Comparison of ENCODE assay signal across 8 mouse cellular contexts in the genomic region with DNA sequence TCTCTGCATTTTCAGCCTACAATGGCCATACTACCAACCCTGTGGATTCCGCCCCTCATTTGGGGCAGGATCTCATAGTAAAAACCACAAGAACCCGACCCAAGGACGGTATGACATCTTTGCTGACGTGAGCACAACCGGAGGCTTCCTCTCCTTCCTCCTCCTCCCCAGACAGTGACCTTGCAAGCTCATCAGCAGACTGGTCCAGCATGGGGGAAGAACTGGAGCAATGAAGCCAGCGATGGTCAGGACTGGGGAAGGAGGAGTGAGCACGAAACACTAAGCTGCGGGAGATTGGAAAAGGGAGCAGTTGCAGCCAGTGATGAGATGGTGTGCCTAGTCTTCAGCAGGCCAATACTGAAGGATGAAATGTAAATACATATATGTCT. TPM values are rescaled to one million over a fixed set of nuclear protein-coding genes. Genes with fewer than 3 reads are reported as not detected.
DNase-seq lines count a peak whose midpoint lies in the region; ATAC-seq and TF ChIP-seq lines count a peak whose summit lies in the region.

No protein-coding gene starts in this region.

- no peak for TF ChIP-seq POLR2A in kidney, adult 2 months (IDR thresholded peaks at IDR 0.05; ENCODE audit: low read depth, low read length)

- no peak overlapping the region; the same call in 1 of the 2 replicates for H3K9ac ChIP-seq in heart, postnatal 0 days (replicated peaks; ENCODE audit: low read depth, low read length)

- H3K27me3 ChIP-seq in kidney, adult 2 months (replicated peaks; ENCODE audit: control insufficient read depth, insufficient read depth, low read length) = no peaks in the 10 kb centered on the region
- H3K27me3 ChIP-seq in heart, postnatal 0 days (ENCODE audit: control insufficient read depth, insufficient read depth, low read length) = no peaks in the 10 kb centered on the region; the same call in 1 of the 2 replicates
- H3K27me3 ChIP-seq in midbrain, embryonic 10.5 days (ENCODE audit: low read depth, poor library complexity, severe bottlenecking) = no peaks in the 10 kb centered on the region

- H3K36me3 ChIP-seq in kidney, adult 2 months (ENCODE audit: control insufficient read depth, insufficient read depth, low read length) = no peaks in the 10 kb centered on the region; the same call in 1 of the 2 replicates
- H3K36me3 ChIP-seq in heart, postnatal 0 days (replicated peaks; ENCODE audit: control insufficient read depth, insufficient read depth, low read length) = 0 out of 2 replicates have a peak, but pooled peaks cover 5% of the 10 kb centered on the region
- H3K36me3 ChIP-seq in midbrain, embryonic 10.5 days = peaks cover 17% of the 10 kb centered on the region

- TF ChIP-seq EP300 in heart, postnatal 0 days (IDR thresholded peaks at IDR 0.05; ENCODE audit: low read depth) = no peak

- 14% methylated on average over 8 of the region's 8 CpGs for WGBS in kidney, adult 2 months
- 13% methylated on average over 8 of the region's 8 CpGs for WGBS in heart, postnatal 0 days
- 13% methylated on average over 8 of the region's 8 CpGs for WGBS in midbrain, embryonic 10.5 days

- H3K4me1 ChIP-seq in kidney, adult 2 months (ENCODE audit: control insufficient read depth, insufficient read depth, low read length) = peaks cover 4% of the 10 kb centered on the region; the same call in 1 of the 2 replicates
- no peaks in the 10 kb centered on the region for H3K4me1 ChIP-seq in heart, postnatal 0 days (ENCODE audit: control insufficient read depth, insufficient read depth)
- H3K4me1 ChIP-seq in midbrain, embryonic 10.5 days = peaks cover 25% of the 10 kb centered on the region

- no peak for DNase-seq in kidney, adult 2 months
- DNase-seq in kidney, postnatal 14 days = no peak
- DNase-seq in CD4-positive, CD25-positive, alpha-beta regulatory T cell, adult 2 months (ENCODE audit: low read depth, low spot score) = peak; percentile 74
- DNase-seq in cerebellum, adult 11-12 months = peak; percentile 79
- no peak for DNase-seq in heart, postnatal 0 days (ENCODE audit: low spot score)
- DNase-seq in midbrain, embryonic 10.5 days (ENCODE audit: low spot score) = peak; percentile 24
- DNase-seq in ovary, postnatal 10 days (ENCODE audit: low spot score) = no peak
- no peak for DNase-seq in gastrocnemius, postnatal 14 days

- H3K27ac ChIP-seq in kidney, adult 2 months (ENCODE audit: insufficient read depth, low read depth, low read length) = no peak overlapping the region
- no peak overlapping the region for H3K27ac ChIP-seq in heart, postnatal 0 days (ENCODE audit: low read depth)
- H3K27ac ChIP-seq in midbrain, embryonic 10.5 days (replicated peaks) = peak overlapping the region; percentile 84; the same call in 1 of the 2 replicates

- peak overlapping the region; percentile 52 for H3K4me3 ChIP-seq in kidney, adult 2 months (ENCODE audit: insufficient read depth, low read depth, low read length)
- H3K4me3 ChIP-seq in heart, postnatal 0 days (ENCODE audit: low read depth, low read length) = peak overlapping the region; percentile 72
- peak overlapping the region; percentile 78 for H3K4me3 ChIP-seq in midbrain, embryonic 10.5 days

- peak overlapping the region; percentile 96 for H3K4me2 ChIP-seq in heart, postnatal 0 days (ENCODE audit: low read depth, low read length)

- no peak for ATAC-seq in heart, postnatal 0 days (ENCODE audit: insufficient read depth, low read depth)

- H3K9me3 ChIP-seq in heart, postnatal 0 days (replicated peaks; ENCODE audit: control insufficient read depth, low read length) = no peaks in the 10 kb centered on the region
- H3K9me3 ChIP-seq in midbrain, embryonic 10.5 days (replicated peaks) = no peaks in the 10 kb centered on the region

- intact Hi-C loops in gastrocnemius, postnatal 14 days (cut with DNase I; ENCODE audit: low total_unique reads) = no loop called here

- no peak for TF ChIP-seq CTCF in kidney, adult 2 months (conservative IDR thresholded peaks at IDR 0.05; ENCODE audit: insufficient read depth, insufficient read length, low read depth, low read length)
- no peak for TF ChIP-seq CTCF in heart, postnatal 0 days (IDR thresholded peaks at IDR 0.05; ENCODE audit: low read depth)

RNA-seq across cellular contexts. Expression of a gene that starts 1.6 kb away (rescaled TPM):
- 12.7 and 14.7 TPM in 2 replicates for polyA plus RNA-seq in kidney, adult 2 months (2012; rRNA removed)
- 2.1 and 4.3 TPM in 2 replicates for total RNA-seq in heart, postnatal 0 days (2014; rRNA removed; ENCODE audit: low replicate concordance)
- polyA plus RNA-seq in heart, postnatal 0 days (2015; fragmentation: Nextera tagmentation; extraction: Ambion mirVana) = 2.4 TPM in 2 replicates
- polyA plus RNA-seq in midbrain, embryonic 10.5 days (2016; fragmentation: Nextera tagmentation; extraction: Ambion mirVana) = 16.9 and 21.2 TPM in 2 replicates
- 1 to 10 TPM; 5.0 to 5.9 TPM for total RNA-seq in gastrocnemius, postnatal 14 days (2021)

RNA-seq across cellular contexts. Expression of a gene that starts 20.6 kb away (rescaled TPM):
- 92.2 and 106 TPM in 2 replicates for polyA plus RNA-seq in kidney, adult 2 months (2012; rRNA removed)
- 3.6 and 9.8 TPM in 2 replicates for total RNA-seq in heart, postnatal 0 days (2014; rRNA removed; ENCODE audit: low replicate concordance)
- polyA plus RNA-seq in heart, postnatal 0 days (2015; fragmentation: Nextera tagmentation; extraction: Ambion mirVana) = 2.0 and 2.6 TPM in 2 replicates
- polyA plus RNA-seq in midbrain, embryonic 10.5 days (2016; fragmentation: Nextera tagmentation; extraction: Ambion mirVana) = 2.3 and 3.1 TPM in 2 replicates
- 1 to 10 TPM; 5.1 to 9.1 TPM for total RNA-seq in gastrocnemius, postnatal 14 days (2021)

RNA-seq across cellular contexts. Expression of a gene that starts 20.7 kb away (rescaled TPM):
- polyA plus RNA-seq in kidney, adult 2 months (2012; rRNA removed) = 27.0 and 31.7 TPM in 2 replicates
- 20.3 and 22.0 TPM in 2 replicates for total RNA-seq in heart, postnatal 0 days (2014; rRNA removed; ENCODE audit: low replicate concordance)
- 11.2 and 11.8 TPM in 2 replicates for polyA plus RNA-seq in heart, postnatal 0 days (2015; fragmentation: Nextera tagmentation; extraction: Ambion mirVana)
- 28.3 and 35.3 TPM in 2 replicates for polyA plus RNA-seq in midbrain, embryonic 10.5 days (2016; fragmentation: Nextera tagmentation; extraction: Ambion mirVana)
- total RNA-seq in gastrocnemius, postnatal 14 days (2021) = 10 to 100 TPM; 11.6 to 12.5 TPM

RNA-seq across cellular contexts. Expression of a gene that starts 54.8 kb away (rescaled TPM):
- 11.5 and 11.7 TPM in 2 replicates for polyA plus RNA-seq in kidney, adult 2 months (2012; rRNA removed)
- total RNA-seq in heart, postnatal 0 days (2014; rRNA removed; ENCODE audit: low replicate concordance) = 2.2 and 6.0 TPM in 2 replicates
- 4.7 and 6.0 TPM in 2 replicates for polyA plus RNA-seq in heart, postnatal 0 days (2015; fragmentation: Nextera tagmentation; extraction: Ambion mirVana)
- 7.9 and 9.4 TPM in 2 replicates for polyA plus RNA-seq in midbrain, embryonic 10.5 days (2016; fragmentation: Nextera tagmentation; extraction: Ambion mirVana)
- total RNA-seq in gastrocnemius, postnatal 14 days (2021) = 1 to 10 TPM; 3.1 to 4.1 TPM

Comparison
In these comparisons a context has a peak if more than half of its experiments do, and no peak if none do; other contexts are left out.
1. DNase-seq: peak in CD4-positive, CD25-positive, alpha-beta regulatory T cell, adult 2 months (single experiment), cerebellum, adult 11-12 months (single experiment) and midbrain, embryonic 10.5 days (single experiment); none in kidney, adult 2 months (single experiment), kidney, postnatal 14 days (single experiment), heart, postnatal 0 days (single experiment), ovary, postnatal 10 days (single experiment) and gastrocnemius, postnatal 14 days (single experiment).
2. RNA of a gene that starts 20.6 kb away (polyA plus RNA-seq): 92.2 to 106 TPM in kidney, adult 2 months; 2.3 to 3.1 TPM in midbrain, embryonic 10.5 days and 2.0 to 2.6 TPM in heart, postnatal 0 days; every median in the first group is over 10 times any median in the second.
3. Peak in every context shown above with its lines, with median percentiles within 50 percentile points of each other: H3K4me3 ChIP-seq.